Mouse (Mus musculus): Measurements from ENCODE around the gene Thsd1. TPM values are rescaled to one million over a fixed set of nuclear protein-coding genes. Genes with fewer than 3 reads are reported as not detected.
A peak's percentile ranks its signal among the peaks of the same experiment; 100 is the strongest.

Thsd1 gene
- 5.6 and 5.8 TPM in 2 replicates for polyA plus RNA-seq (2012; rRNA removed)

- DNase-seq (ENCODE audit: extremely low spot score in 1 of 2, low spot score in 1 of 2) = no peak
Measured at GRCm38 (mm10) chr8:22227061-22227877, at the start of gene Thsd1. TSS of gene Thsd1 (plus strand) at chr8:22227313.

- DNase-seq (ENCODE audit: extremely low spot score in 1 of 2, low spot score in 1 of 2) = no peak
Measured at GRCm38 (mm10) chr8:22184884-22185283, 42.2 kb upstream of the Thsd1 start.

GRCm38 (mm10) chr8:22185431-22186397 is 41.4 kb upstream of the Thsd1 start, which contains the start of gene Ckap2:
TSS of gene Ckap2 (minus strand) at chr8:22185819.
- peak; percentile 53 to 83 for DNase-seq (ENCODE audit: extremely low spot score in 1 of 2, low spot score in 1 of 2)

- DNase-seq (ENCODE audit: extremely low spot score in 1 of 2, low spot score in 1 of 2) = peak; percentile 47 to 90
Measured at GRCm38 (mm10) chr8:22192660-22193431, 34.3 kb upstream of the Thsd1 start, which contains the start of gene Vps36. TSS of gene Vps36 (plus strand) at chr8:22192809.

GRCm38 (mm10) chr8:22193432-22194010 is 33.6 kb upstream of the Thsd1 start:
- DNase-seq (ENCODE audit: extremely low spot score in 1 of 2, low spot score in 1 of 2) = peak in 1 of 2 experiments; percentile 33

GRCm38 (mm10) chr8:22197914-22198313 is 29.2 kb upstream of the Thsd1 start:
- DNase-seq (ENCODE audit: extremely low spot score in 1 of 2, low spot score in 1 of 2) = no peak

GRCm38 (mm10) chr8:22199481-22199880 is 27.6 kb upstream of the Thsd1 start:
- DNase-seq (ENCODE audit: extremely low spot score in 1 of 2, low spot score in 1 of 2) = no peak

GRCm38 (mm10) chr8:22207535-22207934 is 19.6 kb upstream of the Thsd1 start:
- no peak for DNase-seq (ENCODE audit: extremely low spot score in 1 of 2, low spot score in 1 of 2)

- DNase-seq (ENCODE audit: extremely low spot score in 1 of 2, low spot score in 1 of 2) = no peak
Measured at GRCm38 (mm10) chr8:22209012-22209411, 18.1 kb upstream of the Thsd1 start.

GRCm38 (mm10) chr8:22214826-22215225 is 12.3 kb upstream of the Thsd1 start:
- no peak for DNase-seq (ENCODE audit: extremely low spot score in 1 of 2, low spot score in 1 of 2)

- no peak for DNase-seq (ENCODE audit: extremely low spot score in 1 of 2, low spot score in 1 of 2)
Measured at GRCm38 (mm10) chr8:22226361-22226760, 752 bp upstream of the Thsd1 start.

- no peak for DNase-seq (ENCODE audit: extremely low spot score in 1 of 2, low spot score in 1 of 2)
Measured at GRCm38 (mm10) chr8:22228621-22229020, 1.5 kb downstream of the Thsd1 start.

- no peak for DNase-seq (ENCODE audit: extremely low spot score in 1 of 2, low spot score in 1 of 2)
Measured at GRCm38 (mm10) chr8:22242986-22243385, 15.9 kb downstream of the Thsd1 start.

GRCm38 (mm10) chr8:22245663-22246062 is 18.6 kb downstream of the Thsd1 start:
- DNase-seq (ENCODE audit: extremely low spot score in 1 of 2, low spot score in 1 of 2) = no peak

- peak in 1 of 2 experiments; percentile 16 for DNase-seq (ENCODE audit: extremely low spot score in 1 of 2, low spot score in 1 of 2)
Measured at GRCm38 (mm10) chr8:22247956-22248355, 20.8 kb downstream of the Thsd1 start.

GRCm38 (mm10) chr8:22249080-22249479 is 22.0 kb downstream of the Thsd1 start:
- DNase-seq (ENCODE audit: extremely low spot score in 1 of 2, low spot score in 1 of 2) = no peak

- DNase-seq (ENCODE audit: extremely low spot score in 1 of 2, low spot score in 1 of 2) = no peak
Measured at GRCm38 (mm10) chr8:22258946-22259450, 31.9 kb downstream of the Thsd1 start.

GRCm38 (mm10) chr8:22259531-22259930 is 32.4 kb downstream of the Thsd1 start:
- no peak for DNase-seq (ENCODE audit: extremely low spot score in 1 of 2, low spot score in 1 of 2)

- no peak for DNase-seq (ENCODE audit: extremely low spot score in 1 of 2, low spot score in 1 of 2)
Measured at GRCm38 (mm10) chr8:22260091-22260722, 33.1 kb downstream of the Thsd1 start.

Data from frontal cortex, adult 2 months (tissue).